Mouse (Mus musculus): ENCODE measurements around the gene Extl2.

Gene Extl2

GRCm38 (mm10) chr3:116006978-116007940 is at the start of gene Extl2, which contains the start of gene Slc30a7:
Extl2 (plus strand) TSS chr3:116007462.
Slc30a7 (minus strand) TSS chr3:116007406.
- peak; percentile 95 for DNase-seq (ENCODE audit: inconsistent ontology term)

- no peak for DNase-seq (ENCODE audit: inconsistent ontology term)
Measured at GRCm38 (mm10) chr3:115961311-115962027, 45.8 kb upstream of the Extl2 start.

GRCm38 (mm10) chr3:115962028-115962415 is 45.2 kb upstream of the Extl2 start:
- peak; percentile 98 for DNase-seq (ENCODE audit: inconsistent ontology term)

DNA sequence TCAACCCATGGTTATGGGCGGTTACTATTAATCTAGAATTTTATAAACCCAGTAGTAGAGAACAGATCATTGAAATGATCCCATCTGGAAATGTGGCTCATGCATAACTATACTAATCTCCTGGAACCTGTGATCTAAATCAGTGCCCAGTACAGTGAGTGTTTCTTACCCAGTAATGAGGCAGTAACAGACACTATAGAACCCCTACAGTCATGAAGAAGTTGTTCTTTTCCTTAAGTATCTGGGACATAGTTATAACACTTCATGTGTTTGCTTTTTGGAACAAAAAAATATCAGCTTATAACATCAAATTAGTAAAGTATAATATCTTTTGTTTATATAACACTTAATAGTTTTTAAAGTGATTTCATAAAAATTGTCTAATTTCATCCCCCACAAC is 43.7 kb upstream of the Extl2 start:
- no peak for DNase-seq (ENCODE audit: inconsistent ontology term)

- no peak for DNase-seq (ENCODE audit: inconsistent ontology term)
Measured at GRCm38 (mm10) chr3:115964071-115964470, 43.2 kb upstream of the Extl2 start.

- peak; percentile 93 for DNase-seq (ENCODE audit: inconsistent ontology term)
Measured at GRCm38 (mm10) chr3:115968745-115969530, 38.3 kb upstream of the Extl2 start.

- DNase-seq (ENCODE audit: inconsistent ontology term), result no peak
Measured at GRCm38 (mm10) chr3:115971045-115971785, 36.0 kb upstream of the Extl2 start.

- no peak for DNase-seq (ENCODE audit: inconsistent ontology term)
Measured at GRCm38 (mm10) chr3:115971891-115972646, 35.2 kb upstream of the Extl2 start.

DNA sequence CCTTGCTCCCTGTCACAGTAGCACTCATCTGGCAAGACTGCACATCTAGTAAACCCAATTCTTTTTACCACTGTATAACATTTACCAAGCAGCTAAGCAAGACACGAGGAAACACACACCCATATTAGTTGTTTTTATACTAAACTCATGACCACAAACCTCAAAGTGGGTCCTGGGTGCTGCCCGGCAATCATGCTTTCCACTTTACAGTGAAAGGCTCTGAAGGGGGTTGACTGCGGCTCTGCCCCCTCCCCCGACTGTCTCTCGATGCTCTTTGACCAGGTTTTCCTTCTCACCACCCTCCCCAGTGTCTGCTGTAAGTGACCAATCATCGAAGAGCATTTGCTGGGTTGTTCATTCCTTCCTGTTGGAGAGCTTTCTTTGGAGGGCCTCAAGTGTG is 33.0 kb upstream of the Extl2 start:
- no peak for DNase-seq (ENCODE audit: inconsistent ontology term)

- DNase-seq (ENCODE audit: inconsistent ontology term), result no peak
Measured at GRCm38 (mm10) chr3:115974995-115975394, 32.3 kb upstream of the Extl2 start.

- peak; percentile 50 for DNase-seq (ENCODE audit: inconsistent ontology term)
Measured at GRCm38 (mm10) chr3:115979000-115979399, 28.3 kb upstream of the Extl2 start.

- DNase-seq (ENCODE audit: inconsistent ontology term), result no peak
Measured at GRCm38 (mm10) chr3:115983217-115983616, 24.0 kb upstream of the Extl2 start.

DNA sequence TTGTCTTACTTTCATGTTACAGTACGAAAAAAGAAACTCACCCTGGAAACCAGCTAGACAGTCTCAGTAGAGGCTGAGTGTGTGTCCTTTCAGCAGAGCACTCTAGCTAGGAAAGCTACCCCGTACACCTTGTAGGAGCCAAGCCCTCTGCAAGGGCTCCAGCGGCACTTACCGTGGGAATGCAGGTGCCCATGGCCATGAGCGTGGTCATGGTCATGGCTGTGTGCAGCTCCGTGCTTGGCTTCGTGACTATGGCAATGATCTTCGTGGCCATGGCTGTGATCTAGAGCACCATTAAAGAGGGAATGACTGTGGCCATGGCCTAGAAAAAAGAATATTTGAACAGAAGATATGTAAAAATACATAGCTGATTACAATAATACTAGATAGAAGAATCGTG is 22.6 kb upstream of the Extl2 start:
- no peak for DNase-seq (ENCODE audit: inconsistent ontology term)

DNA sequence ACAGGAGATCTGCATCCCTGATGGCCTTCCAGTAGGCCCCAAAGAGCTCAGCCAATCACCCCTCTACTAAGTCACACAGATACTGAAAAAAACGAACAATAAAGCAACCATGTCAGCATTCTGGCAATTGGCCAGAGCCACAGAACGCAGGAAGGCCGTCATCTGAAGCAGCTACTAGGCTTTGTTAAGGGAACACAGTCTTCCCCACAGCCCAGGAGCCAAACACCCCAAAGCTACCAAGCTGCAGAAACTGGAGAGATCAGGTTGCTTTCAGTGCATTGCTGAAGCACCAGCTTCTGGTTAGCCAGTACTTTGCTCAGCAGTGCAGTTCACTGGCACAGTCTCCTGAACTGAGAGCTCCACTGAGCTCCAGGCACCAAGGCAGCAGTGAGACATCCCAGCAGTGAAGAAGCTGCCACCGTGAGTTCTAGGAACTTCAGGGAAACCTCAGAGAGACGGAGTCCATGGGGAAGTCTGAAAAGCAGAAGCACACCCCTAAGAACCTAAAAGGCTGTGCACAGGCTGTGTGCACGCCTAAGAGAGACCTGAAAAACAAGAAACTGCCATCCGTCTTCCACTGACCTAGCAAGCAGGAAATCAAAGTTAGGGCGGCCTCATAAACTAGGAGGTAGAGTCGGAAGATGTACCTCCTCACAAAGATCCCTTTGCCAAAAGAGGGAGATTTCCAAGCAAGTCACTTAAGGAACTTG is 21.9 kb upstream of the Extl2 start:
- no peak for DNase-seq (ENCODE audit: inconsistent ontology term)

GRCm38 (mm10) chr3:115992103-115992502 is 15.2 kb upstream of the Extl2 start:
- no peak for DNase-seq (ENCODE audit: inconsistent ontology term)

DNA sequence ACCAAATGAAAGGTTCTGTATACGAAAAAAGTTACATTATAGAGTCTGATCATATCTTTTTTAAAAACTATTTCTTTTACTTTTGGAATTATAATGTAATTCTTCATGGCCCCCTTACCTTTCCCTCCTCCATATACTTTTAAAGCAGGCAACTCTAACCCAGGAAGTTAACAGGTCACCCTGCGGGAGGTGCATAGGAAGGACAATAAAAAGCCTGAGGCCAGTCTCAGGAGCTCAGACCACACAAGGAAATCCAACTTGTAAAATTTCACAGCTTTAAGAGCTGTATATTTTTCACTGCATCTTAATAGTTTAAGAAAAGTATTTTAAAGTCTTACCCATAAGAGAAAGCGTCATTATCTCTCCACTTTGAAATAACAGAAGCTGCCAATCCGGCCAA is 14.7 kb upstream of the Extl2 start:
- DNase-seq (ENCODE audit: inconsistent ontology term), result no peak

DNA sequence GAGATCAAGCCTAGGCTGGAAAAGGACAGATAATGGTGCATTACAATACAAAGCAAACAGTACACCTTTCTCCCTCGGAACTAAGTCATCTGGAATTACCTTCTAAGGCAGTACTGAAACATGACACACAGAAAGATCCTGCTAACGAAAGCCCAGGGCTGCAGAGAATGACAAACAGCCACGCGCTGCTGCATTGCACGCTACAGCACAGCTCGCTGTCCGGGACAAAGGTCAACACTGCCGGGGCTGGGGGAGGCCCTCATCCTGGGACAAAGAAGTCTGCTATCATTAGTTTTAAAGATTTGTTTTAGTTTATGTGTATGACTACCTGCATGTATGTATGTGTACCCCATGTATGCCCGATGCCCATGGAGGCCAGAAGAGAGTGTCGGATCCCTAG is 14.2 kb upstream of the Extl2 start:
- no peak for DNase-seq (ENCODE audit: inconsistent ontology term)

GRCm38 (mm10) chr3:115996929-115997328 is 10.3 kb upstream of the Extl2 start:
- no peak for DNase-seq (ENCODE audit: inconsistent ontology term)

DNA sequence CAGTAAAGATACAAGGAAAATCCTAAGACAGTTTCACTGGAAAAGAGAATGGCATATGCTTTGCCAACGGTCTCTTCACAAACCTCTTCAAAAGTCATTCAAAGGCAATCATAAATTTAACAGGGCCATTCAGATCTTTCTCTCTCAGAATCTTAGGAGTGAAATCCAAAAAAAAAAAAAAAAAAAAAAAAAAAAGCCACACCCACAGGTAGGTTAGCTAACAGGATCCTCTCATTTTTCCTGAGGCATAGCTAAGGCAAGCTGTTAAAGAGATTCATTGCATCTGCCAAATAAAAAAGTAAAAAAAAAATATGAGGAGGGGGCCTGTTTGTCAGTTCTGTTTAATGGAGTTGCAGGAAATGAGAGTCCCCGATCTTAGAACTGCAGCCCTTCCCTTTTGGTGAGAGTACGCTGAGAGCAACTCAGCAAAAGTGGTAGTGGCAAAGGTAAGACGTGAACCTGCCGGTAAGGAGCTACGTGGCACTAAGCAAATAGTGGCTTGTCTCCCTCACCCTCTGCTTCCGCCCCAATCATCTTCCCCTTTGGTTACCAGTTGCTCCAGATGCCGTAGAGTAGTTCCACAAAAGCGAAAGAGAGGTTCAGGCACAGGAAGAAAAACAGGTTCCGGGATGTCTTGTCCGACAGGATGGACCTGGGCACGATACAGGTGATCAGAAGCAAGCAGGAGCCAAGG is 831 bp upstream of the Extl2 start:
- peak; percentile 37 for DNase-seq (ENCODE audit: inconsistent ontology term)
